Mouse (Mus musculus) liver, embryonic 16.5 days (tissue): ENCODE measurements at regions not wholly inside any gene's neighbourhood (a gene's known extent, or its start where the extent isn't known, plus 50 kb on each side); places are given as distances from the start of the nearest gene placed in this dataset.

Experiments
- ATAC-seq: fragments of 200-750 bp; cut with Nextera tagmentation; 2 replicates; pipeline ENCODE4 v1.8.0; 2017; ENCODE audit warnings: low read depth, mild to moderate bottlenecking, moderate number of reproducible peaks, moderate library complexity
- H3K27ac ChIP-seq: fragments of 300-500 bp; sonication (generic); 2 replicates; pipeline ENCODE4 v1.5.1; 2014; ENCODE audit warnings: mild to moderate bottlenecking, low read length
- H3K27me3 ChIP-seq: fragments of 300-500 bp; sonication (generic); 2 replicates; pipeline ENCODE4 v1.6.1; 2014; ENCODE audit warnings: low read depth, low read length, mixed read lengths; ENCODE audit not compliant: control insufficient read depth, insufficient read depth
- H3K36me3 ChIP-seq: fragments of 300-500 bp; sonication (generic); 2 replicates; pipeline ENCODE4 v1.6.1; 2014; ENCODE audit warnings: mild to moderate bottlenecking; ENCODE audit not compliant: control insufficient read depth, insufficient read depth
- H3K4me1 ChIP-seq: fragments of 300-500 bp; sonication (generic); 2 replicates; pipeline ENCODE4 v1.6.1; 2014; ENCODE audit warnings: low read depth, low read length, mixed read lengths; ENCODE audit not compliant: control insufficient read depth
- H3K4me2 ChIP-seq: fragments of 300-500 bp; sonication (generic); 2 replicates; pipeline ENCODE4 v1.6.1; 2014; ENCODE audit warnings: low read depth, low read length, mixed read lengths
- H3K4me3 ChIP-seq: fragments of 300-500 bp; sonication (generic); 2 replicates; pipeline ENCODE4 v1.5.1; 2014; ENCODE audit warnings: low read depth, mild to moderate bottlenecking, low read length
- H3K9ac ChIP-seq: fragments of 300-500 bp; sonication (generic); 2 replicates; pipeline ENCODE4 v1.6.1; 2014; ENCODE audit warnings: low read depth, low read length
- H3K9me3 ChIP-seq: fragments of 300-500 bp; sonication (generic); replicated peaks from 2 replicates; pipeline ENCODE4 v1.6.1; 2016; ENCODE audit warnings: low read length; ENCODE audit not compliant: control insufficient read depth
- WGBS: fragments of 180-500 bp; shearing (Covaris S2); extraction: QIAGEN DNeasy Blood & Tissue Kit; methylation state at CpG from one replicate; pipeline ENCODE4 v1.1.7; 2014; ENCODE audit not compliant: insufficient replicate concordance; 5-methylcytosine and 5-hydroxymethylcytosine counted together

DNA sequence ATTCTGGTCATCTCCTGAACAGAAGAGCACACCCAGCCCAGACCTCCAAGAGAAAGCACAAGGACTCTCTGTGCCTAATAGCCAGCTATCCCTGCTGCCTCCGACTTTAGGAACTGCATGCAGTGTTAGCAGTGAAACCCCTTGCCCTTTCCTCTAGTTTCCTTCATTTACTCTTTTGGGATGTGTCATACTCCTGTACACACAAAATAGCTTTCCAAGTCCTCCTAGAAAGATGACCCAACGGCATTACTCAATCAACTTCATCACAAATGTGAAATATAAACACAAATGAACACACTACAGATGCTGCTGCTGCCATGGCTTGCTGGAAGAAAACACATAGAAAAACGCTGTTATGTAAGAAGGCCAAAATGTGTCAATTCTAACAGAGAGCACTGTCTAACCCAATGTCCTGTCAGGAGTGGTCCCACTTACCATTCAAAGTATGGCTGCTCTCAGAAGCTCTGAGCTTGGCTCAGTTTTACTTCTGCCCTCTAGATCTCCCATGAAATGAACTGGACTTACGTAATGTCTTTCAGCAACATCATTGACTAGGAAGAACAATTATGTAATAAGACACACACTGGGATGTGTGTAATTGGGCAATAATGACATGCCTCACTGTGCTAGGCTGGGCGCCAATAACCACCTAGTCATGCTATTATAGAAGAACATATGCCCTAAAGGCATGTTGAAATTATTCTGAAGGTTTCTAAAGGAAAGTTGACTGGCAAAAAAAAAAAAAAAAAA, 94.5 kb downstream of the Lmo4 start:
- H3K36me3 ChIP-seq, result no peaks in the 10 kb centered on the region
- no peak overlapping the region for H3K4me3 ChIP-seq
- WGBS, result 57% methylated on average over 5 of the region's 5 CpGs
- ATAC-seq, result peak; percentile 37; the same call in 1 of the 2 replicates
- H3K9ac ChIP-seq, result no peak overlapping the region
- no peak overlapping the region for H3K27ac ChIP-seq
- no peaks in the 10 kb centered on the region for H3K4me1 ChIP-seq
- H3K4me2 ChIP-seq, result no peak overlapping the region
- no peaks in the 10 kb centered on the region for H3K27me3 ChIP-seq
- H3K9me3 ChIP-seq, result no peaks in the 10 kb centered on the region

DNA sequence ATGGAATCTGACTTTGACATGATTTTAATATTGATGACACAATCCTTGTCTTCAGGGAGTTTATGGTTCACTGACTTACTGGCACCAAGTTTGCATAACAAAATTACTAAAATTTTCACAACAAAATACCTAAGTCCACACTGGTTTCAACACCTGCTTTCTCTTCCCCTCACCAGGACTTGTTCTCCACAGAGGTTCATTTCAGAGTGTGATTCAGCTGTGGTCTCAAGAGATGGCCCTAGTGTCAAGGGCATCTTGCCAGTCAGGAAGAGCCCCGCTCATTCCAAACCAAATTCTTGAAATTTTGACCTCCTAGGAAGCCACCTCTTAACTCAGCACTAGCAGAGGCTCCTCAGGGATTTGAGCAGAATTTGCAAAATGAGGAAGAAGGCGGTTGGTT, 95.3 kb downstream of the Lmo4 start:
- Histone ChIP-seq H3K4me2 (no peak overlapping the region), H3K4me3 (no peak overlapping the region), H3K9ac (no peak overlapping the region), H3K27me3 (no peaks in the 10 kb centered on the region), H3K36me3 (no peaks in the 10 kb centered on the region), H3K27ac (no peak overlapping the region), H3K9me3 (no peaks in the 10 kb centered on the region), H3K4me1 (no peaks in the 10 kb centered on the region)
- 44% methylated on average over 2 of the region's 2 CpGs for WGBS
- no peak for ATAC-seq

DNA sequence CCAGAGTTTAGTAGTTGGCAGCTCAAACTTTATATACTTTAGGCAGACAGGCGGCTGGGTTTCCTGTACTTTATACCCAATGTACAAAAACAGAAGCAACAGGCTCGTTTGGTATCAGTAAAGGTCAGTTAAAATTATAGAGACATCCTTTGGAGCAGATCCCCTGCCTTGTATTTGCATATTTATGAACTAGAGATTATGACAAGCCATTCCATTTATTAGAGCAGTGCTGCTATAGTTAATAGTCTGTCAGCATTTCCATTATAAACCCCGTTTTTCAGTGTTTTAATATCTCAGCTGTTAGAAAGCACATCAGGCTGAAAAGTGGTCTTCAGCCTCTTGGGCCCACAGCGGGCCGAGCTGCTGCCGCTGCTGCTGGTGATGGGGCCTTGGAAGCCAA, 96.7 kb downstream of the Lmo4 start:
- no peak overlapping the region for H3K9ac ChIP-seq
- no peaks in the 10 kb centered on the region for H3K27me3 ChIP-seq
- H3K36me3 ChIP-seq, result no peaks in the 10 kb centered on the region
- ATAC-seq, result no peak
- 67% methylated on average over 6 of the region's 6 CpGs for WGBS
- no peak overlapping the region for H3K27ac ChIP-seq
- H3K4me2 ChIP-seq, result no peak overlapping the region
- no peak overlapping the region for H3K4me3 ChIP-seq
- no peaks in the 10 kb centered on the region for H3K9me3 ChIP-seq
- H3K4me1 ChIP-seq, result no peaks in the 10 kb centered on the region

DNA sequence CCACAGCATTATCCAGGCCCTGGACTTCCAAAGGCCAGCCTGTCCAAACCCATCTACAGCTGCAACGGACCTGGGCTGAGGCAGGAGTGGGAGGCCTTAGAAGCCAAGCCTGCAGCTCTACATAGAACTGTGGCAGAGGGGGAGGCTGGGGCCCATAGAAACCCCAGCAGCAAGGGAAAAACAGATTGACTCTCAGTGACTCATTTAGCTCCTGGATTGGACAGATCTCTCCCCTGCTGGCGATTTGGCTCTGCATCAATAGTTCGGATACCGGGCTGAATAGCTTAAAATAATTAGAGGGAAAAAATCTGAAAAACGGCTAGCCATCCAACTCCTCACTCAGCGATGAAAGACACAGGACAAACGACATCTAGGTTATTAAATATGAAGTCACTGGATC, 97.4 kb downstream of the Lmo4 start:
- Histone ChIP-seq H3K27ac (no peak overlapping the region), H3K4me3 (no peak overlapping the region), H3K27me3 (no peaks in the 10 kb centered on the region), H3K4me2 (no peak overlapping the region), H3K9ac (no peak overlapping the region), H3K9me3 (no peaks in the 10 kb centered on the region), H3K4me1 (no peaks in the 10 kb centered on the region), H3K36me3 (no peaks in the 10 kb centered on the region)
- 68% methylated on average over 7 of the region's 7 CpGs for WGBS
- no peak for ATAC-seq

DNA sequence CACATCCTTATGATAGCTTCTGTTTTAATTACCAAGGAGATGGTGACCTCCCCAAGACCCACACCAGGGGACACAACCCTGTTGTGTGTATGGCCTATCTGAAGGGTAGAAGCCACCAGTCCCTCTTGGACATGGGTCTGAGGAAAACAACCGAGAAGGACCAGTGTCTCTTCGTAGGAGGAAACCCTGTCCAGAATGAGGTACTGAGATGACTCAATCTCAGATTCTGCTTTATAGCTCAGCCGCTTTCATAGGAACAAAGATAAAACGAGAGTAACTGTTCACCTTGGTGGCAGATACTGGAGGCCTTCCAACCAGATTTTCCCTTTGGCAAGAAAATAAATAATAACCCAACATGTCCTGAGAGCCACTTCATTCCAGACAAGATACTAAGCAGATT, 100.7 kb downstream of the Lmo4 start:
- no peaks in the 10 kb centered on the region for H3K9me3 ChIP-seq
- H3K27ac ChIP-seq, result no peak overlapping the region
- no peaks in the 10 kb centered on the region for H3K27me3 ChIP-seq
- H3K9ac ChIP-seq, result no peak overlapping the region
- H3K4me1 ChIP-seq, result no peaks in the 10 kb centered on the region
- 59% methylated on average over 4 of the region's 4 CpGs for WGBS
- no peak overlapping the region for H3K4me3 ChIP-seq
- no peak overlapping the region for H3K4me2 ChIP-seq
- no peak for ATAC-seq
- no peaks in the 10 kb centered on the region for H3K36me3 ChIP-seq

DNA sequence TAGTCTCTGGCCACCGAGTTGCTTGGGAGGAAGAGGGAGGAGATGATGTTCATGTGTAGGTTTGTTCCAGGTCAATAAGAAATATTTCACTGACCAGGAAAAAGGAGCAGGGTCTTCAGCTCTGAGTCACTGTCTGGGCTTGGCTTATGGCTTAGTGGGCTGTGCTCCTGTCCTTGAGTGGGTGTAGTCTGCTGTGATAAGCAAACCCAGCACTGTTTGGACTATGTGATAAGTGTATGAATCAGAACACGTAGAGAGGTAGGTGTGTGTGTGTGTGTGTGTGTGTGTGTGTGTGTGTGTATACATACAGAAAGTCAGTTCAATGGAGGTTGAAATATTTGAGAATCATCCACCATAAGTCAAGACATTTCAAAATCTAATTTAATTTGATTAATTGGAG, 105.6 kb downstream of the Lmo4 start:
- no peaks in the 10 kb centered on the region for H3K36me3 ChIP-seq
- WGBS, result 46% methylated on average over 2 of the region's 2 CpGs
- H3K27me3 ChIP-seq, result no peaks in the 10 kb centered on the region
- no peak overlapping the region for H3K9ac ChIP-seq
- H3K27ac ChIP-seq, result no peak overlapping the region
- no peak overlapping the region for H3K4me3 ChIP-seq
- no peak for ATAC-seq
- no peaks in the 10 kb centered on the region for H3K4me1 ChIP-seq
- no peaks in the 10 kb centered on the region for H3K9me3 ChIP-seq
- H3K4me2 ChIP-seq, result no peak overlapping the region

DNA sequence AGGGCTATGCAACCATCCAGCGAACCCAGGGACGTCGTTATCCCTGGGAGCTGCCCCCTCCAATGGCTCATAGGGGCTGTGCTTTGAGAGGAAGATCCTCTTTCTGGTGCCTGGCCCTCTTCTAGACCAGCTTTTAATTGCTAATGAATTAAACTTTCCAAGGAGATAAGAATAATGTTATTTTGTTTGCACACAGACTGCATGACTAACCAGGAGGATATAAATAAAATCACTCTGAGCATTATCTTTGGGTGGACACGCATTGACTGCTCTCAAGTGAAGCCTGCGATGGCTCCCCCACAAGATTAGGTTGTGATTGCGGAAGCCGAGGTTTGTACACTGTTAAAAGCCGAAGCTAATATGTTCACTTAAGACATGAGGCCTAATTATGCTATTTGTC, 106.3 kb downstream of the Lmo4 start:
- ATAC-seq, result no peak
- WGBS, result 52% methylated on average over 8 of the region's 8 CpGs
- no peak overlapping the region for H3K27ac ChIP-seq

DNA sequence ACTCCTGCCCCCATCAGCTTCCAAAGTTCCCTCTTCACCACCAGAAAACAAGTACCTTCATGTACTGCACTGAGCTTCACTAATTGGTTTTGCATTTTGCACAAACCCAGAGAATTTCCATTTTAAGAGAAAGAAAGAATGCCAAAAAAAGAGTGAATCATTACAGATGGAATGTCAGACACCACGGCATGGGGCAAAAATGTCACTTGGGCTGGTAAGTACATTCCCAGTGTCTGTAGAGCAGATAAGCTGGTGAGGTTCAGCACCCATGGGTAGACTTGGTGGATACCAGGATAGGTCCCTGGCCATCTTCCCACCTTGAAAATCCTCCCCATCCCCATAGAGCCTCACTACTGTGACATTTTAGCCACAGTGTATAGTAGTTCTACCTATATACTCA, 113.8 kb downstream of the Lmo4 start:
- Histone ChIP-seq H3K36me3 (no peaks in the 10 kb centered on the region), H3K27me3 (no peaks in the 10 kb centered on the region), H3K4me3 (no peak overlapping the region), H3K9me3 (no peaks in the 10 kb centered on the region), H3K27ac (no peak overlapping the region), H3K9ac (no peak overlapping the region), H3K4me2 (no peak overlapping the region), H3K4me1 (no peaks in the 10 kb centered on the region)
- WGBS, result 64% methylated on average over 1 of the region's 1 CpGs
- no peak for ATAC-seq

More for the DNA sequence above, 106.3 kb downstream of the Lmo4 start:
- Histone ChIP-seq H3K9me3 (no peaks in the 10 kb centered on the region), H3K9ac (no peak overlapping the region), H3K36me3 (no peaks in the 10 kb centered on the region), H3K4me1 (no peaks in the 10 kb centered on the region), H3K4me2 (no peak overlapping the region), H3K27me3 (no peaks in the 10 kb centered on the region), H3K4me3 (no peak overlapping the region)

DNA sequence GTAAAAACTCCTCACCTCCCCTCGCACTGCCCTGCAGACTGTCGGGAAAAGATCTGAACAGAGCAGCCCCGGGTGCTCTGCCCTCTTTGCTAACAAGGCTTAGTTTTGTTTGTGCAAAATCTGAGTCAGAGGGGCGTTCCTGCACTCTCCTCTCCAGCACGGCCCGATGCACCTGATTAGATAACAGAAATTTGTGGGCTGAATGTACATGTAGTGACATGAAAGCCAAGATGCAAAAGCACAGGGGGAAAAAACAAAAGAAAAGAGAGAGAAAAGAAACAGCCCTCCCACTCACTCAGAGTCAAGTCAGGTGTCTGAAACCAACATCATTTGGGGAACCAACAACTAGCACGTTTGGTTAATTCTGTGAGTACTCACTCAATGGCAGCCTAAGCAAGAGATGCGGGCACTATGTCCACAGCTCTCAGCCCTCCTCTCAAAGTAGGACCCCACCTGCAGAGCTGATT, 115.2 kb downstream of the Lmo4 start:
- Histone ChIP-seq H3K4me2 (no peak overlapping the region), H3K36me3 (no peaks in the 10 kb centered on the region), H3K4me3 (no peak overlapping the region), H3K27ac (no peak overlapping the region), H3K4me1 (no peaks in the 10 kb centered on the region), H3K9me3 (no peaks in the 10 kb centered on the region), H3K27me3 (no peaks in the 10 kb centered on the region), H3K9ac (no peak overlapping the region)
- 39% methylated on average over 8 of the region's 8 CpGs for WGBS
- ATAC-seq, result no peak
